ENCODE assay signal across 23 mouse cellular contexts in the genomic region with DNA sequence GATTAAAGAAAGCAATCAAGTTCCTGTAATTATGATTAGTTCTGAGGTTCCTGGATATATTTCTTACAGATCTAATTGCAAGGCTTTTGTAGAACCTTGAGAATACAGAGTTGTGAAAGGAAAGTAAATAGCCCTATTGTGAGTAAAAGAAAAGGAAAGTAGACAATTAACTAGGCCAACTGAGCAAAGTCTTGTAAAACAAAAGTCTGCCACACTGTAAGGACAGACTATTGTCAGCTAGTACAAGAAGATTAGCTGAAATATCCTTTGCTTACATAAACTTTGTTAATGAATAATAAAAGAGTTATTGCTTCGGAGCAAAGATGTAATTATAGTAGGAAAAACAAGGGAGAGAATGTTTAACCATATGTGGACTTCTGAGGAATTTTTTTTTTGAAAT. TPM values are rescaled to one million over a fixed set of nuclear protein-coding genes. Genes with fewer than 3 reads are reported as not detected.
DNase-seq lines count a peak whose midpoint lies in the region; ATAC-seq and TF ChIP-seq lines count a peak whose summit lies in the region.
"Had no signal": no experiment of that assay in that cellular context is flagged by ENCODE, and none has a peak within 500 bp of the region (broad histone marks: within the 10 kb centered on the region; RNA-seq: fewer than 3 reads in every experiment).

No protein-coding gene starts in this region.

- no peaks in the 10 kb centered on the region for H3K27me3 ChIP-seq in kidney, embryonic 14.5 days (ENCODE audit: control insufficient read depth, insufficient read depth, low read length)
- no peaks in the 10 kb centered on the region for H3K27me3 ChIP-seq in intestine, embryonic 15.5 days (replicated peaks)
- H3K27me3 ChIP-seq in intestine, postnatal 0 days (replicated peaks; ENCODE audit: control insufficient read depth, insufficient read depth, low read length) = peaks cover 17% of the 10 kb centered on the region; the same call in 1 of the 2 replicates
- H3K27me3 ChIP-seq: embryonic facial prominence, embryonic 13.5 days; embryonic facial prominence, embryonic 15.5 days; forebrain, embryonic 13.5 days had no signal

- no peak for TF ChIP-seq CTCF in intestine, postnatal 0 days (IDR thresholded peaks at IDR 0.05; ENCODE audit: low read depth)

- peak; percentile 15 for DNase-seq in kidney, adult 9 months
- peak; percentile 2 for DNase-seq in retina, postnatal 1 day
- DNase-seq in right cerebral cortex, adult 18-20 months = no peak
- no peak for DNase-seq in adrenal gland, postnatal 10 days
- no peak for DNase-seq in heart, adult 11 months
- DNase-seq: adrenal gland, adult 8-10 months; adrenal gland, postnatal 25 days; cerebellum, adult 11 months; cerebellum, adult 18-20 months; cerebellum, adult 8-10 months; cerebellum, adult 9-11 months; cerebellum, postnatal 14 days; cerebellum, postnatal 36 days; embryo, embryonic 11 days had no signal

- H3K4me1 ChIP-seq in kidney, embryonic 14.5 days (ENCODE audit: control insufficient read depth, insufficient read depth, low read length) = no peaks in the 10 kb centered on the region
- H3K4me1 ChIP-seq in intestine, embryonic 15.5 days (replicated peaks) = no peaks in the 10 kb centered on the region
- H3K4me1 ChIP-seq in intestine, postnatal 0 days (replicated peaks; ENCODE audit: control insufficient read depth, insufficient read depth, low read length) = no peaks in the 10 kb centered on the region
- H3K4me1 ChIP-seq: embryonic facial prominence, embryonic 13.5 days; embryonic facial prominence, embryonic 15.5 days; forebrain, embryonic 13.5 days had no signal

- no peak for ATAC-seq in kidney, embryonic 14.5 days (ENCODE audit: low FRiP score, low TSS enrichment)
- peak; percentile 70 for ATAC-seq in intestine, embryonic 15.5 days
- peak; percentile 60 for ATAC-seq in intestine, postnatal 0 days
- ATAC-seq: activated CD4-positive, CD25-positive, alpha-beta regulatory T cell, adult 4 months; forebrain, embryonic 13.5 days; forebrain, embryonic 16.5 days had no signal

- WGBS in kidney, embryonic 14.5 days = 70% methylated on average over 1 of the region's 1 CpGs
- WGBS in intestine, embryonic 15.5 days = 33% methylated on average over 1 of the region's 1 CpGs
- WGBS in intestine, postnatal 0 days = 32% methylated on average over 1 of the region's 1 CpGs

- no peaks in the 10 kb centered on the region for H3K9me3 ChIP-seq in kidney, embryonic 14.5 days (ENCODE audit: control insufficient read depth, low read length)
- H3K9me3 ChIP-seq in intestine, embryonic 15.5 days = no peaks in the 10 kb centered on the region
- no peaks in the 10 kb centered on the region for H3K9me3 ChIP-seq in intestine, postnatal 0 days (ENCODE audit: control insufficient read depth)
- H3K9me3 ChIP-seq: embryonic facial prominence, embryonic 13.5 days; embryonic facial prominence, embryonic 15.5 days; forebrain, embryonic 13.5 days had no signal

- H3K27ac ChIP-seq in kidney, embryonic 14.5 days (ENCODE audit: low read depth, low read length) = no peak overlapping the region
- no peak overlapping the region for H3K27ac ChIP-seq in intestine, embryonic 15.5 days
- no peak overlapping the region for H3K27ac ChIP-seq in intestine, postnatal 0 days (ENCODE audit: low read depth, low read length)
- H3K27ac ChIP-seq: embryonic facial prominence, embryonic 13.5 days; embryonic facial prominence, embryonic 15.5 days; forebrain, embryonic 13.5 days had no signal

- no peak overlapping the region for H3K4me2 ChIP-seq in kidney, embryonic 14.5 days (replicated peaks; ENCODE audit: low read depth, low read length)
- H3K4me2 ChIP-seq in intestine, embryonic 15.5 days (replicated peaks) = no peak overlapping the region
- no peak overlapping the region for H3K4me2 ChIP-seq in intestine, postnatal 0 days (replicated peaks; ENCODE audit: low read depth)
- H3K4me2 ChIP-seq: embryonic facial prominence, embryonic 13.5 days; embryonic facial prominence, embryonic 15.5 days; forebrain, embryonic 13.5 days had no signal

- H3K4me3 ChIP-seq in kidney, embryonic 14.5 days (ENCODE audit: low read length) = no peak overlapping the region
- no peak overlapping the region for H3K4me3 ChIP-seq in intestine, embryonic 15.5 days (replicated peaks)
- no peak overlapping the region for H3K4me3 ChIP-seq in intestine, postnatal 0 days (ENCODE audit: low read depth, low read length)
- H3K4me3 ChIP-seq: embryonic facial prominence, embryonic 13.5 days; embryonic facial prominence, embryonic 15.5 days; erythroblast, embryonic 14.5 days; forebrain, embryonic 13.5 days had no signal

- H3K9ac ChIP-seq in kidney, embryonic 14.5 days (ENCODE audit: low read depth, low read length) = no peak overlapping the region
- no peak overlapping the region for H3K9ac ChIP-seq in intestine, embryonic 15.5 days
- H3K9ac ChIP-seq in intestine, postnatal 0 days (ENCODE audit: low read depth, low read length) = no peak overlapping the region
- H3K9ac ChIP-seq: embryonic facial prominence, embryonic 13.5 days; embryonic facial prominence, embryonic 15.5 days; forebrain, embryonic 13.5 days had no signal

- H3K36me3 ChIP-seq in kidney, embryonic 14.5 days (ENCODE audit: control insufficient read depth, insufficient read depth, low read length) = no peaks in the 10 kb centered on the region
- H3K36me3 ChIP-seq in intestine, embryonic 15.5 days = no peaks in the 10 kb centered on the region
- H3K36me3 ChIP-seq in intestine, postnatal 0 days (ENCODE audit: control insufficient read depth, insufficient read depth) = no peaks in the 10 kb centered on the region
- H3K36me3 ChIP-seq: embryonic facial prominence, embryonic 13.5 days; embryonic facial prominence, embryonic 15.5 days had no signal

RNA-seq across cellular contexts. Expression of a gene that starts 25.2 kb away (rescaled TPM):
- polyA plus RNA-seq in kidney, embryonic 14.5 days (2014; fragmentation: Nextera tagmentation; extraction: Ambion mirVana) = 37.7 and 50.2 TPM in 2 replicates
- 24.7 and 34.6 TPM in 2 replicates for polyA plus RNA-seq in intestine, embryonic 15.5 days (2015; fragmentation: Nextera tagmentation; extraction: Ambion mirVana)
- polyA plus RNA-seq in intestine, postnatal 0 days (2015; fragmentation: Nextera tagmentation; extraction: Ambion mirVana) = 6.0 and 7.1 TPM in 2 replicates
- 1 to 10 TPM; 5.9 to 7.1 TPM for total RNA-seq in adrenal gland, postnatal 10 days (2021)

Comparison
In these comparisons a context has a peak if more than half of its experiments do, and no peak if none do; other contexts are left out.
1. DNase-seq: peak in kidney, adult 9 months (single experiment) and retina, postnatal 1 day (single experiment); none in right cerebral cortex, adult 18-20 months (single experiment), adrenal gland, postnatal 10 days (single experiment) and heart, adult 11 months (single experiment).